Mouse (Mus musculus) kidney, postnatal 0 days (tissue): ENCODE data around the gene Sparc. TPM values are rescaled to one million over a fixed set of nuclear protein-coding genes. Genes with fewer than 3 reads are reported as not detected.
A peak's percentile ranks its signal among the peaks of the same experiment; 100 is the strongest.

Source experiments
- ATAC-seq: fragments of 200-750 bp; cut with Nextera tagmentation; replicated peaks from 2 replicates; pipeline ENCODE4 v1.8.0; 2017; ENCODE audit warnings: low read depth, moderate number of reproducible peaks, moderate TSS enrichment, moderate library complexity; ENCODE audit not compliant: low FRiP score
- DNase-seq: peaks from one replicate; pipeline ENCODE4 v3.0.0-alpha.2; 2016; ENCODE audit warnings: low spot score
- H3K27ac ChIP-seq: fragments of 300-500 bp; sonication (generic); 2 replicates; pipeline ENCODE4 v1.5.1; 2014; ENCODE audit warnings: mild to moderate bottlenecking
- H3K27me3 ChIP-seq: fragments of 300-500 bp; sonication (generic); 2 replicates; pipeline ENCODE4 v1.6.1; 2014; ENCODE audit warnings: low read length, mixed read lengths; ENCODE audit not compliant: insufficient read depth
- H3K36me3 ChIP-seq: fragments of 300-500 bp; sonication (generic); 2 replicates; pipeline ENCODE4 v1.6.1; 2014; ENCODE audit warnings: low read length, mixed read lengths; ENCODE audit not compliant: insufficient read depth
- H3K4me1 ChIP-seq: fragments of 300-500 bp; sonication (generic); replicated peaks from 2 replicates; pipeline ENCODE4 v1.6.1; 2014; ENCODE audit warnings: antibody characterized with exemption, low read length, mixed read lengths; ENCODE audit not compliant: insufficient read depth
- H3K4me2 ChIP-seq: fragments of 300-500 bp; sonication (generic); 2 replicates; pipeline ENCODE4 v1.6.1; 2014; ENCODE audit warnings: mild to moderate bottlenecking, low read length, moderate library complexity, mixed read lengths
- H3K4me3 ChIP-seq: fragments of 300-500 bp; sonication (generic); replicated peaks from 2 replicates; pipeline ENCODE4 v1.5.1; 2014; ENCODE audit warnings: low read depth, low read length
- H3K9ac ChIP-seq: fragments of 300-500 bp; sonication (generic); 2 replicates; pipeline ENCODE4 v1.6.1; 2014; ENCODE audit warnings: low read depth, low read length
- H3K9me3 ChIP-seq: fragments of 300-500 bp; sonication (generic); replicated peaks from 2 replicates; pipeline ENCODE4 v1.6.1; 2016; ENCODE audit warnings: low read length, inconsistent platforms, mixed read lengths
- CTCF ChIP-seq: IDR thresholded peaks from 2 replicates; pipeline ENCODE4 v1.5.1; 2016; ENCODE audit warnings: antibody characterized with exemption, low read depth, mild to moderate bottlenecking, moderate library complexity
- WGBS: fragments of 180-500 bp; shearing (Covaris S2); extraction: QIAGEN DNeasy Blood & Tissue Kit; methylation state at CpG from one replicate; pipeline ENCODE4 v1.1.7; 2014; 5-methylcytosine and 5-hydroxymethylcytosine counted together
- polyA plus RNA-seq: library from polyadenylated mRNA; unstranded; fragments of >200 nt; fragmentation: Nextera tagmentation; extraction: Ambion mirVana; gene quantifications from 2 replicates; pipeline ENCODE4 v1.2.1, GENCODE M21; 2015

The Sparc gene
- polyA plus RNA-seq, 1 experiment from 2014 or later = 1,281 TPM

GRCm38 (mm10) chr11:55412680-55413415 lies 10.1 kb downstream of the Sparc start:
- H3K27ac ChIP-seq = peak overlapping the region; percentile 67; the same call in 1 of the 2 replicates
- ATAC-seq (no peak), DNase-seq (no peak)
- TF ChIP-seq CTCF = no peak
- H3K36me3 ChIP-seq = peaks cover 20% of the 10 kb centered on the region
- no peaks in the 10 kb centered on the region for H3K9me3 ChIP-seq
- no peak overlapping the region for H3K4me2 ChIP-seq
- no peaks in the 10 kb centered on the region for H3K27me3 ChIP-seq
- peaks cover 17% of the 10 kb centered on the region; the same call in 1 of the 2 replicates for H3K4me1 ChIP-seq
- no peak overlapping the region for H3K9ac ChIP-seq
- WGBS = 89% methylated on average over 10 of the region's 10 CpGs
- no peak overlapping the region for H3K4me3 ChIP-seq

GRCm38 (mm10) chr11:55412034-55412433 lies 10.9 kb downstream of the Sparc start:
- Histone ChIP-seq H3K36me3 (peaks cover 26% of the 10 kb centered on the region), H3K9ac (no peak overlapping the region), H3K4me1 (peaks cover 11% of the 10 kb centered on the region; the same call in 1 of the 2 replicates), H3K9me3 (no peaks in the 10 kb centered on the region), H3K4me2 (no peak overlapping the region), H3K27me3 (no peaks in the 10 kb centered on the region), H3K27ac (no peak overlapping the region), H3K4me3 (no peak overlapping the region)
- ATAC-seq (no peak), DNase-seq (no peak)
- TF ChIP-seq CTCF = no peak
- WGBS = 76% methylated on average over 7 of the region's 7 CpGs

GRCm38 (mm10) chr11:55410502-55410901 lies 12.5 kb downstream of the Sparc start:
- H3K27me3 ChIP-seq = no peaks in the 10 kb centered on the region
- DNase-seq (no peak), ATAC-seq (no peak)
- WGBS = 32% methylated on average over 3 of the region's 3 CpGs
- no peaks in the 10 kb centered on the region for H3K9me3 ChIP-seq
- H3K4me2 ChIP-seq = no peak overlapping the region
- H3K4me3 ChIP-seq = no peak overlapping the region
- H3K9ac ChIP-seq = no peak overlapping the region
- H3K4me1 ChIP-seq = peaks cover 11% of the 10 kb centered on the region; the same call in 1 of the 2 replicates
- H3K36me3 ChIP-seq = peaks cover 30% of the 10 kb centered on the region
- TF ChIP-seq CTCF = no peak
- H3K27ac ChIP-seq = peak overlapping the region; percentile 47

GRCm38 (mm10) chr11:55410005-55410404 lies 13.0 kb downstream of the Sparc start:
- Histone ChIP-seq H3K27me3 (no peaks in the 10 kb centered on the region), H3K4me3 (no peak overlapping the region), H3K4me1 (peaks cover 6% of the 10 kb centered on the region; the same call in 1 of the 2 replicates), H3K27ac (no peak overlapping the region), H3K9me3 (no peaks in the 10 kb centered on the region), H3K4me2 (no peak overlapping the region), H3K36me3 (peaks cover 33% of the 10 kb centered on the region), H3K9ac (no peak overlapping the region)
- no peak for DNase-seq
- TF ChIP-seq CTCF = no peak
- no peak for ATAC-seq
- WGBS = 89% methylated on average over 3 of the region's 3 CpGs

- Histone ChIP-seq H3K27me3 (no peaks in the 10 kb centered on the region), H3K4me2 (no peak overlapping the region), H3K4me3 (no peak overlapping the region), H3K9me3 (no peaks in the 10 kb centered on the region), H3K4me1 (peaks cover under 1% of the 10 kb centered on the region; the same call in 1 of the 2 replicates), H3K9ac (no peak overlapping the region), H3K27ac (peak overlapping the region; percentile 71; the same call in 1 of the 2 replicates), H3K36me3 (peaks cover 41% of the 10 kb centered on the region)
- no peak for ATAC-seq
- no peak for TF ChIP-seq CTCF
- 74% methylated on average over 4 of the region's 4 CpGs for WGBS
- DNase-seq = no peak
Observed at GRCm38 (mm10) chr11:55407133-55407532, 15.8 kb downstream of the Sparc start.

- ATAC-seq = peak; percentile 90
- TF ChIP-seq CTCF = no peak
- no peak overlapping the region for H3K4me2 ChIP-seq
Observed at GRCm38 (mm10) chr11:55405601-55406469, 17.1 kb downstream of the Sparc start.

More at GRCm38 (mm10) chr11:55405601-55406469, 17.1 kb downstream of the Sparc start:
- no peak overlapping the region for H3K4me3 ChIP-seq
- no peaks in the 10 kb centered on the region for H3K27me3 ChIP-seq
- DNase-seq = peak; percentile 96
- peak overlapping the region; percentile 71 for H3K27ac ChIP-seq
- no peaks in the 10 kb centered on the region for H3K9me3 ChIP-seq
- peaks cover 47% of the 10 kb centered on the region for H3K36me3 ChIP-seq
- 18% methylated on average over 8 of the region's 8 CpGs for WGBS
- no peaks in the 10 kb centered on the region for H3K4me1 ChIP-seq
- H3K9ac ChIP-seq = no peak overlapping the region
